Mouse (Mus musculus) forebrain, embryonic 12.5 days (tissue): Measurements from ENCODE around the gene Ift172. TPM values are rescaled to one million over a fixed set of nuclear protein-coding genes. Genes with fewer than 3 reads are reported as not detected.
A peak's percentile ranks its signal among the peaks of the same experiment; 100 is the strongest.

Source experiments
- ATAC-seq: fragments of 200-750 bp; cut with Nextera tagmentation; 2 replicates; pipeline ENCODE4 v1.8.0; 2017; ENCODE audit warnings: moderate TSS enrichment; ENCODE audit not compliant: low FRiP score
- H3K27ac ChIP-seq: fragments of 300-500 bp; sonication (generic); 2 replicates; pipeline ENCODE4 v1.5.1; 2016; ENCODE audit warnings: mild to moderate bottlenecking
- H3K27me3 ChIP-seq: fragments of 300-500 bp; sonication (generic); 2 replicates; pipeline ENCODE4 v1.6.1; 2016; ENCODE audit warnings: mild to moderate bottlenecking
- H3K36me3 ChIP-seq: fragments of 300-500 bp; sonication (generic); replicated peaks from 2 replicates; pipeline ENCODE4 v1.6.1; 2016; ENCODE audit warnings: mild to moderate bottlenecking
- H3K4me1 ChIP-seq: fragments of 300-500 bp; sonication (generic); 2 replicates; pipeline ENCODE4 v1.6.1; 2016
- H3K4me2 ChIP-seq: fragments of 300-500 bp; sonication (generic); 2 replicates; pipeline ENCODE4 v1.6.1; 2016; ENCODE audit warnings: mild to moderate bottlenecking, moderate library complexity
- H3K4me3 ChIP-seq: fragments of 300-500 bp; sonication (generic); replicated peaks from 2 replicates; pipeline ENCODE4 v1.5.1; 2016; ENCODE audit warnings: mild to moderate bottlenecking
- H3K9ac ChIP-seq: fragments of 300-500 bp; sonication (generic); 2 replicates; pipeline ENCODE4 v1.6.1; 2016; ENCODE audit warnings: mild to moderate bottlenecking
- H3K9me3 ChIP-seq: fragments of 300-500 bp; sonication (generic); 2 replicates; pipeline ENCODE4 v1.6.1; 2016
- WGBS: fragments of 180-500 bp; shearing (Covaris S2); methylation state at CpG from one replicate; pipeline ENCODE4 v1.1.7; 2016; 5-methylcytosine and 5-hydroxymethylcytosine counted together
- polyA plus RNA-seq: library from polyadenylated mRNA; unstranded; fragments of >200 nt; fragmentation: Nextera tagmentation; extraction: Ambion mirVana; gene quantifications from 2 replicates; pipeline ENCODE4 v1.2.1, GENCODE M21; 2016

The Ift172 gene
- polyA plus RNA-seq, 1 experiment from 2014 or later = 46.1 TPM

- peak overlapping the region; percentile 99 for H3K9ac ChIP-seq
- H3K4me1 ChIP-seq = peaks cover 31% of the 10 kb centered on the region
- peak overlapping the region; percentile 77 for H3K27ac ChIP-seq
- peak overlapping the region; percentile 97 for H3K4me2 ChIP-seq
- peaks cover 11% of the 10 kb centered on the region for H3K36me3 ChIP-seq
- ATAC-seq = no peak; the same call in 1 of the 2 replicates
- no peaks in the 10 kb centered on the region for H3K9me3 ChIP-seq
- peak overlapping the region; percentile 92 for H3K4me3 ChIP-seq
- H3K27me3 ChIP-seq = no peaks in the 10 kb centered on the region; the same call in 1 of the 2 replicates
- WGBS = 5% methylated on average over 29 of the region's 29 CpGs
Measured at GRCm38 (mm10) chr5:31294964-31295605, 4.2 kb upstream of the Ift172 start.

- H3K4me1 ChIP-seq = peaks cover 34% of the 10 kb centered on the region
- peak overlapping the region; percentile 80 for H3K27ac ChIP-seq
- 6% methylated on average over 9 of the region's 9 CpGs for WGBS
- no peaks in the 10 kb centered on the region for H3K27me3 ChIP-seq
- peak overlapping the region; percentile 55 for H3K9ac ChIP-seq
- no peak for ATAC-seq
- H3K9me3 ChIP-seq = no peaks in the 10 kb centered on the region
- H3K4me3 ChIP-seq = peak overlapping the region; percentile 45
- H3K36me3 ChIP-seq = peaks cover 16% of the 10 kb centered on the region
- H3K4me2 ChIP-seq = peak overlapping the region; percentile 65
Measured at GRCm38 (mm10) chr5:31291361-31291688, 409 bp upstream of the Ift172 start.

GRCm38 (mm10) chr5:31289626-31290230, 1.2 kb downstream of the Ift172 start:
- WGBS = 83% methylated on average over 3 of the region's 3 CpGs
- ATAC-seq = no peak
- peaks cover 32% of the 10 kb centered on the region for H3K36me3 ChIP-seq
- peak overlapping the region; percentile 55 for H3K9ac ChIP-seq
- H3K27ac ChIP-seq = no peak overlapping the region
- H3K9me3 ChIP-seq = no peaks in the 10 kb centered on the region
- H3K27me3 ChIP-seq = no peaks in the 10 kb centered on the region
- no peak overlapping the region; the same call in 1 of the 2 replicates for H3K4me3 ChIP-seq
- H3K4me1 ChIP-seq = peaks cover 27% of the 10 kb centered on the region
- peak overlapping the region; percentile 65 for H3K4me2 ChIP-seq

GRCm38 (mm10) chr5:31288655-31289054, 2.3 kb downstream of the Ift172 start:
- Histone ChIP-seq H3K4me2 (no peak overlapping the region), H3K9ac (no peak overlapping the region), H3K36me3 (peaks cover 41% of the 10 kb centered on the region), H3K27ac (no peak overlapping the region), H3K4me1 (peaks cover 16% of the 10 kb centered on the region), H3K27me3 (no peaks in the 10 kb centered on the region), H3K4me3 (no peak overlapping the region), H3K9me3 (no peaks in the 10 kb centered on the region)
- 85% methylated on average over 3 of the region's 3 CpGs for WGBS
- ATAC-seq = no peak

- no peak overlapping the region for H3K27ac ChIP-seq
- WGBS = 82% methylated on average over 4 of the region's 4 CpGs
- no peaks in the 10 kb centered on the region for H3K9me3 ChIP-seq
- peaks cover 41% of the 10 kb centered on the region for H3K36me3 ChIP-seq
- H3K4me1 ChIP-seq = peaks cover 15% of the 10 kb centered on the region
- no peak overlapping the region for H3K4me2 ChIP-seq
- ATAC-seq = no peak
- no peak overlapping the region for H3K4me3 ChIP-seq
- H3K27me3 ChIP-seq = no peaks in the 10 kb centered on the region
- no peak overlapping the region for H3K9ac ChIP-seq
Measured at GRCm38 (mm10) chr5:31288225-31288624, 2.7 kb downstream of the Ift172 start.

GRCm38 (mm10) chr5:31279245-31279988, 11.5 kb downstream of the Ift172 start:
- Histone ChIP-seq H3K4me1 (no peaks in the 10 kb centered on the region), H3K27ac (no peak overlapping the region), H3K9ac (no peak overlapping the region), H3K36me3 (peaks cover 70% of the 10 kb centered on the region), H3K9me3 (no peaks in the 10 kb centered on the region), H3K27me3 (no peaks in the 10 kb centered on the region), H3K4me3 (no peak overlapping the region), H3K4me2 (no peak overlapping the region)
- ATAC-seq = no peak
- WGBS = 90% methylated on average over 20 of the region's 20 CpGs

- Histone ChIP-seq H3K36me3 (peaks cover 55% of the 10 kb centered on the region), H3K4me1 (no peaks in the 10 kb centered on the region), H3K27me3 (no peaks in the 10 kb centered on the region), H3K4me2 (no peak overlapping the region), H3K4me3 (no peak overlapping the region), H3K9me3 (no peaks in the 10 kb centered on the region), H3K27ac (no peak overlapping the region), H3K9ac (no peak overlapping the region)
- 86% methylated on average over 6 of the region's 6 CpGs for WGBS
- no peak for ATAC-seq
Measured at GRCm38 (mm10) chr5:31273018-31273417, 17.9 kb downstream of the Ift172 start.

- H3K36me3 ChIP-seq = peaks cover 85% of the 10 kb centered on the region
Measured at GRCm38 (mm10) chr5:31267686-31268085, 23.2 kb downstream of the Ift172 start.

GRCm38 (mm10) chr5:31266101-31266500, 24.8 kb downstream of the Ift172 start:
- Histone ChIP-seq H3K9ac (no peak overlapping the region), H3K4me3 (no peak overlapping the region), H3K4me1 (no peaks in the 10 kb centered on the region), H3K9me3 (no peaks in the 10 kb centered on the region), H3K27ac (no peak overlapping the region), H3K27me3 (no peaks in the 10 kb centered on the region), H3K4me2 (no peak overlapping the region), H3K36me3 (peaks cover 89% of the 10 kb centered on the region)
- 95% methylated on average over 7 of the region's 7 CpGs for WGBS
- no peak for ATAC-seq

More at GRCm38 (mm10) chr5:31267686-31268085, 23.2 kb downstream of the Ift172 start:
- Histone ChIP-seq H3K27me3 (no peaks in the 10 kb centered on the region), H3K4me2 (no peak overlapping the region), H3K27ac (no peak overlapping the region), H3K4me1 (no peaks in the 10 kb centered on the region), H3K4me3 (no peak overlapping the region), H3K9me3 (no peaks in the 10 kb centered on the region), H3K9ac (no peak overlapping the region)
- 40% methylated on average over 6 of the region's 6 CpGs for WGBS
- no peak for ATAC-seq

GRCm38 (mm10) chr5:31257616-31258015, 33.3 kb downstream of the Ift172 start:
- Histone ChIP-seq H3K4me1 (no peaks in the 10 kb centered on the region), H3K27me3 (no peaks in the 10 kb centered on the region), H3K9ac (no peak overlapping the region), H3K27ac (no peak overlapping the region), H3K36me3 (peaks cover 69% of the 10 kb centered on the region), H3K9me3 (no peaks in the 10 kb centered on the region), H3K4me3 (no peak overlapping the region), H3K4me2 (no peak overlapping the region)
- no peak for ATAC-seq
- 87% methylated on average over 11 of the region's 11 CpGs for WGBS

- Histone ChIP-seq H3K9me3 (no peaks in the 10 kb centered on the region), H3K36me3 (peaks cover 68% of the 10 kb centered on the region), H3K4me1 (peaks cover 10% of the 10 kb centered on the region), H3K27me3 (peaks cover 10% of the 10 kb centered on the region), H3K4me3 (no peak overlapping the region), H3K27ac (no peak overlapping the region), H3K9ac (no peak overlapping the region), H3K4me2 (no peak overlapping the region)
- ATAC-seq = no peak
- WGBS = 91% methylated on average over 2 of the region's 2 CpGs
Measured at GRCm38 (mm10) chr5:31255971-31256370, 34.9 kb downstream of the Ift172 start.

- Histone ChIP-seq H3K4me2 (no peak overlapping the region), H3K4me3 (no peak overlapping the region), H3K4me1 (peaks cover 11% of the 10 kb centered on the region), H3K36me3 (peaks cover 68% of the 10 kb centered on the region), H3K27ac (no peak overlapping the region), H3K27me3 (peaks cover 11% of the 10 kb centered on the region), H3K9me3 (no peaks in the 10 kb centered on the region), H3K9ac (no peak overlapping the region)
- ATAC-seq = no peak
- whole genome bisulfite sequencing = 98% methylated on average over 2 of the region's 2 CpGs
Measured at GRCm38 (mm10) chr5:31255381-31255780, 35.5 kb downstream of the Ift172 start.
